In genomic region chr2:162833741-162834140, GRCm38 (mm10) we compare ENCODE assay signal across 30 mouse cellular contexts.
DNase-seq lines count a peak whose midpoint lies in the region; ATAC-seq and TF ChIP-seq lines count a peak whose summit lies in the region.
"Had no signal": no experiment of that assay in that cellular context is flagged by ENCODE, and none has a peak within 500 bp of the region (broad histone marks: within the 10 kb centered on the region; RNA-seq: fewer than 3 reads in every experiment).

No protein-coding gene starts in this region.

- no peaks in the 10 kb centered on the region for H3K9me3 ChIP-seq in hindbrain, embryonic 10.5 days
- H3K9me3 ChIP-seq in hindbrain, embryonic 16.5 days (ENCODE audit: control insufficient read depth, low read length) = no peaks in the 10 kb centered on the region
- no peaks in the 10 kb centered on the region for H3K9me3 ChIP-seq in midbrain, postnatal 0 days (ENCODE audit: low read length)
- H3K9me3 ChIP-seq in midbrain, embryonic 10.5 days (replicated peaks) = no peaks in the 10 kb centered on the region
- H3K9me3 ChIP-seq in embryonic facial prominence, embryonic 11.5 days (replicated peaks; ENCODE audit: control insufficient read depth, low read length) = no peaks in the 10 kb centered on the region
- H3K9me3 ChIP-seq: forebrain, embryonic 15.5 days; heart, embryonic 13.5 days; limb, embryonic 10.5 days; limb, embryonic 15.5 days; liver, embryonic 13.5 days; midbrain, embryonic 12.5 days had no signal

- no peak for TF ChIP-seq CTCF in midbrain, postnatal 0 days (IDR thresholded peaks at IDR 0.05)

- 0 out of 2 replicates have a peak, but pooled peaks cover 4% of the 10 kb centered on the region for H3K4me1 ChIP-seq in hindbrain, embryonic 10.5 days (replicated peaks)
- H3K4me1 ChIP-seq in hindbrain, embryonic 16.5 days (ENCODE audit: control insufficient read depth, insufficient read depth, low read depth, low read length) = no peaks in the 10 kb centered on the region
- H3K4me1 ChIP-seq in midbrain, postnatal 0 days (ENCODE audit: insufficient read depth, low read length) = no peaks in the 10 kb centered on the region
- no peaks in the 10 kb centered on the region for H3K4me1 ChIP-seq in midbrain, embryonic 10.5 days
- no peaks in the 10 kb centered on the region for H3K4me1 ChIP-seq in embryonic facial prominence, embryonic 11.5 days (ENCODE audit: control insufficient read depth, insufficient read depth, low read length)
- H3K4me1 ChIP-seq: forebrain, embryonic 15.5 days; heart, embryonic 13.5 days; limb, embryonic 10.5 days; limb, embryonic 15.5 days; liver, embryonic 13.5 days had no signal

- no peak overlapping the region for H3K4me3 ChIP-seq in hindbrain, embryonic 10.5 days
- no peak overlapping the region for H3K4me3 ChIP-seq in hindbrain, embryonic 16.5 days (ENCODE audit: low read length)
- no peak overlapping the region for H3K4me3 ChIP-seq in midbrain, postnatal 0 days (ENCODE audit: low read depth, low read length)
- no peak overlapping the region for H3K4me3 ChIP-seq in midbrain, embryonic 10.5 days
- H3K4me3 ChIP-seq in embryonic facial prominence, embryonic 11.5 days (ENCODE audit: low read depth, low read length) = no peak overlapping the region
- H3K4me3 ChIP-seq: forebrain, embryonic 15.5 days; gastrocnemius, adult 2 months; heart, embryonic 13.5 days; layer of hippocampus, adult 2 months; limb, embryonic 10.5 days; limb, embryonic 15.5 days; liver, embryonic 13.5 days; midbrain, embryonic 12.5 days had no signal

- H3K9ac ChIP-seq in hindbrain, embryonic 16.5 days (ENCODE audit: low read depth, low read length) = no peak overlapping the region
- no peak overlapping the region for H3K9ac ChIP-seq in midbrain, postnatal 0 days (replicated peaks; ENCODE audit: low read length, poor library complexity, severe bottlenecking)
- H3K9ac ChIP-seq in embryonic facial prominence, embryonic 11.5 days (replicated peaks; ENCODE audit: low read length) = no peak overlapping the region
- H3K9ac ChIP-seq: forebrain, embryonic 15.5 days; heart, embryonic 13.5 days; limb, embryonic 15.5 days; liver, embryonic 13.5 days; midbrain, embryonic 12.5 days had no signal

- no peak for ATAC-seq in hindbrain, embryonic 16.5 days
- ATAC-seq in midbrain, postnatal 0 days (ENCODE audit: low FRiP score) = no peak
- no peak for ATAC-seq in embryonic facial prominence, embryonic 11.5 days (replicated peaks; ENCODE audit: insufficient number of reproducible peaks, low FRiP score, low TSS enrichment, low read depth)
- ATAC-seq: activated CD4-positive, CD25-positive, alpha-beta regulatory T cell, adult 4 months; forebrain, embryonic 15.5 days; inflammation-experienced regulatory T-cells, adult 6 months had no signal

- H3K27ac ChIP-seq in hindbrain, embryonic 10.5 days = no peak overlapping the region
- no peak overlapping the region for H3K27ac ChIP-seq in hindbrain, embryonic 16.5 days (ENCODE audit: low read depth, low read length)
- H3K27ac ChIP-seq in midbrain, postnatal 0 days (ENCODE audit: low read depth, low read length) = no peak overlapping the region
- no peak overlapping the region for H3K27ac ChIP-seq in midbrain, embryonic 10.5 days (replicated peaks)
- no peak overlapping the region for H3K27ac ChIP-seq in embryonic facial prominence, embryonic 11.5 days (replicated peaks; ENCODE audit: low read depth, low read length)
- H3K27ac ChIP-seq: forebrain, embryonic 15.5 days; gastrocnemius, adult 2 months; heart, embryonic 13.5 days; layer of hippocampus, adult 2 months; limb, embryonic 10.5 days; limb, embryonic 15.5 days; liver, embryonic 13.5 days; midbrain, embryonic 12.5 days had no signal

- H3K36me3 ChIP-seq in hindbrain, embryonic 10.5 days = no peaks in the 10 kb centered on the region
- no peaks in the 10 kb centered on the region for H3K36me3 ChIP-seq in hindbrain, embryonic 16.5 days (ENCODE audit: control insufficient read depth, insufficient read depth, low read length)
- no peaks in the 10 kb centered on the region for H3K36me3 ChIP-seq in midbrain, postnatal 0 days (ENCODE audit: insufficient read depth, low read length)
- no peaks in the 10 kb centered on the region for H3K36me3 ChIP-seq in midbrain, embryonic 10.5 days
- H3K36me3 ChIP-seq in embryonic facial prominence, embryonic 11.5 days (replicated peaks; ENCODE audit: control insufficient read depth, insufficient read depth, low read depth, low read length) = no peaks in the 10 kb centered on the region
- H3K36me3 ChIP-seq: forebrain, embryonic 15.5 days; heart, embryonic 13.5 days; limb, embryonic 10.5 days; limb, embryonic 15.5 days; liver, embryonic 13.5 days; midbrain, embryonic 12.5 days had no signal

- no peak overlapping the region for H3K4me2 ChIP-seq in hindbrain, embryonic 16.5 days (ENCODE audit: low read length)
- H3K4me2 ChIP-seq in midbrain, postnatal 0 days (ENCODE audit: low read depth, low read length, poor library complexity, severe bottlenecking) = no peak overlapping the region
- H3K4me2 ChIP-seq in embryonic facial prominence, embryonic 11.5 days (ENCODE audit: low read depth, low read length) = no peak overlapping the region
- H3K4me2 ChIP-seq: forebrain, embryonic 15.5 days; heart, embryonic 13.5 days; limb, embryonic 15.5 days; liver, embryonic 13.5 days; midbrain, embryonic 12.5 days had no signal

- DNase-seq in hindbrain, embryonic 10.5 days (ENCODE audit: low spot score) = peak; percentile 20
- peak; percentile 34 for DNase-seq in midbrain, postnatal 0 days (ENCODE audit: low spot score)
- DNase-seq in midbrain, embryonic 10.5 days (ENCODE audit: low spot score) = no peak
- peak; percentile 3 for DNase-seq in embryonic facial prominence, embryonic 11.5 days (ENCODE audit: low spot score)
- peak; percentile 51 for DNase-seq in retina, postnatal 1 day
- no peak for DNase-seq in lung, postnatal 10 days
- DNase-seq: adrenal gland, adult 2 months; adrenal gland, postnatal 36 days; B cell, adult 2 months; cerebellum, adult 8-10 months; cerebellum, postnatal 25 days; gastrocnemius, adult 2 months; gastrocnemius, postnatal 36 days; heart, postnatal 10 days; kidney, adult 11 months; kidney, postnatal 25 days; liver, embryonic 13.5 days; lung, adult 18-20 months; lung, postnatal 14 days; right cerebral cortex, postnatal 14 days; thymus, postnatal 4 days had no signal

- WGBS in hindbrain, embryonic 10.5 days = 54% methylated on average over 6 of the region's 6 CpGs
- 31% methylated on average over 6 of the region's 6 CpGs for WGBS in hindbrain, embryonic 16.5 days
- WGBS in midbrain, postnatal 0 days = 48% methylated on average over 6 of the region's 6 CpGs
- 68% methylated on average over 6 of the region's 6 CpGs for whole genome bisulfite sequencing in midbrain, embryonic 10.5 days
- WGBS in embryonic facial prominence, embryonic 11.5 days = 48% methylated on average over 6 of the region's 6 CpGs

- no peaks in the 10 kb centered on the region for H3K27me3 ChIP-seq in hindbrain, embryonic 10.5 days (ENCODE audit: insufficient read depth, poor library complexity, severe bottlenecking)
- no peaks in the 10 kb centered on the region for H3K27me3 ChIP-seq in hindbrain, embryonic 16.5 days (replicated peaks; ENCODE audit: control insufficient read depth, insufficient read depth, low read length)
- no peaks in the 10 kb centered on the region for H3K27me3 ChIP-seq in midbrain, postnatal 0 days (ENCODE audit: insufficient read depth, low read length)
- no peaks in the 10 kb centered on the region for H3K27me3 ChIP-seq in midbrain, embryonic 10.5 days (ENCODE audit: low read depth, poor library complexity, severe bottlenecking)
- no peaks in the 10 kb centered on the region for H3K27me3 ChIP-seq in embryonic facial prominence, embryonic 11.5 days (ENCODE audit: control insufficient read depth, insufficient read depth, low read length)
- H3K27me3 ChIP-seq: forebrain, embryonic 15.5 days; heart, embryonic 13.5 days; limb, embryonic 15.5 days; liver, embryonic 13.5 days; midbrain, embryonic 12.5 days had no signal

Comparison
In these comparisons a context has a peak if more than half of its experiments do, and no peak if none do; other contexts are left out.
1. DNase-seq: peak in hindbrain, embryonic 10.5 days (single experiment), midbrain, postnatal 0 days (single experiment), embryonic facial prominence, embryonic 11.5 days (single experiment) and retina, postnatal 1 day (single experiment); none in midbrain, embryonic 10.5 days (single experiment) and lung, postnatal 10 days (single experiment).